Mouse (Mus musculus) lung, postnatal 0 days (tissue): ENCODE data around the gene Ckap2l.

ENCODE experiments used
- CTCF ChIP-seq: IDR thresholded peaks from 2 replicates; pipeline ENCODE4 v1.5.1; 2016; ENCODE audit warnings: antibody characterized with exemption, mild to moderate bottlenecking
- EP300 ChIP-seq: IDR thresholded peaks from 2 replicates; pipeline ENCODE4 v1.6.1; 2016; ENCODE audit warnings: antibody characterized with exemption, mild to moderate bottlenecking, control low read depth

- no peak for TF ChIP-seq CTCF
- no peak for TF ChIP-seq EP300
Measured at GRCm38 (mm10) chr2:129269986-129270385, 27.0 kb downstream of the Ckap2l start.
